Mouse (Mus musculus) 3134 (cell line): Measurements from ENCODE around the gene Ubr3.
"Not testable (repeated sequence)": the region's sequence is repeated elsewhere in the genome, so short reads cannot be mapped to it uniquely, and the experiment has no call there.

Experiments used
- DNase-seq: peaks from one replicate; pipeline ENCODE4 v3.0.0-alpha.2; 2011; ENCODE audit warnings: low spot score; ENCODE audit not compliant: insufficient read length; ENCODE audit errors: extremely low read depth

Ubr3 gene

GRCm38 (mm10) chr2:69903541-69903940 is 6.5 kb downstream of the Ubr3 start:
- DNase-seq, result no peak

- DNase-seq, result not testable (repeated sequence)
These were observed 10.3 kb downstream of the Ubr3 start for GRCm38 (mm10) chr2:69907394-69907793.

GRCm38 (mm10) chr2:69912801-69913200 is 15.8 kb downstream of the Ubr3 start:
- no peak for DNase-seq

GRCm38 (mm10) chr2:69917301-69917700 is 20.3 kb downstream of the Ubr3 start:
- no peak for DNase-seq

GRCm38 (mm10) chr2:69924943-69925342 is 27.9 kb downstream of the Ubr3 start:
- DNase-seq, result no peak

- no peak for DNase-seq
These were observed 39.3 kb downstream of the Ubr3 start for GRCm38 (mm10) chr2:69936331-69936730.

- no peak for DNase-seq
These were observed 42.2 kb downstream of the Ubr3 start for GRCm38 (mm10) chr2:69939226-69939625.

GRCm38 (mm10) chr2:69939649-69940048 is 42.6 kb downstream of the Ubr3 start:
- no peak for DNase-seq

GRCm38 (mm10) chr2:69941391-69942030 is 44.5 kb downstream of the Ubr3 start:
- no peak for DNase-seq

- no peak for DNase-seq
These were observed 55.8 kb downstream of the Ubr3 start for GRCm38 (mm10) chr2:69952849-69953248.

GRCm38 (mm10) chr2:69955635-69956034 is 58.6 kb downstream of the Ubr3 start:
- DNase-seq, result no peak

- DNase-seq, result no peak
These were observed 60.6 kb downstream of the Ubr3 start for GRCm38 (mm10) chr2:69957622-69958021.

- no peak for DNase-seq
These were observed 77.8 kb downstream of the Ubr3 start for GRCm38 (mm10) chr2:69974896-69975295.

GRCm38 (mm10) chr2:69989224-69989623 is 92.2 kb downstream of the Ubr3 start:
- no peak for DNase-seq

- DNase-seq, result no peak
These were observed 93.6 kb downstream of the Ubr3 start for GRCm38 (mm10) chr2:69990647-69991046.

GRCm38 (mm10) chr2:69994082-69994736 is 97.2 kb downstream of the Ubr3 start:
- DNase-seq, result not testable (repeated sequence)

GRCm38 (mm10) chr2:69994779-69995178 is 97.7 kb downstream of the Ubr3 start:
- no peak for DNase-seq

- DNase-seq, result no peak
These were observed 102.2 kb downstream of the Ubr3 start for GRCm38 (mm10) chr2:69999097-69999770.

- no peak for DNase-seq
These were observed 103.3 kb downstream of the Ubr3 start for GRCm38 (mm10) chr2:70000316-70000715.

GRCm38 (mm10) chr2:70006492-70006891 is 109.4 kb downstream of the Ubr3 start:
- no peak for DNase-seq

- no peak for DNase-seq
These were observed 115.9 kb downstream of the Ubr3 start for GRCm38 (mm10) chr2:70012941-70013340.

GRCm38 (mm10) chr2:70018236-70018635 is 121.2 kb downstream of the Ubr3 start:
- DNase-seq, result no peak
